Mouse (Mus musculus): Measurements from ENCODE around the gene Dnah17. TPM values are rescaled to one million over a fixed set of nuclear protein-coding genes. Genes with fewer than 3 reads are reported as not detected.

The Dnah17 gene
- total and polyA plus RNA-seq, 3 experiments: under 0.01 to 0.12 (median 0.03) TPM

GRCm38 (mm10) chr11:118018328-118018727 lies 112.1 kb downstream of the Dnah17 start:
- DNase-seq: no peak

GRCm38 (mm10) chr11:118015381-118016145 lies 114.9 kb downstream of the Dnah17 start:
- DNase-seq: no peak

- no peak for DNase-seq
Measured at GRCm38 (mm10) chr11:118014391-118014995, 115.9 kb downstream of the Dnah17 start.

- DNase-seq: no peak
Measured at GRCm38 (mm10) chr11:118013339-118013738, 117.1 kb downstream of the Dnah17 start.

GRCm38 (mm10) chr11:118012595-118012994 lies 117.8 kb downstream of the Dnah17 start:
- peak; percentile 61 for DNase-seq

- DNase-seq: no peak
Measured at GRCm38 (mm10) chr11:118009865-118010571, 120.4 kb downstream of the Dnah17 start.

- no peak for DNase-seq
Measured at GRCm38 (mm10) chr11:118008843-118009242, 121.6 kb downstream of the Dnah17 start.

GRCm38 (mm10) chr11:118008144-118008805 lies 122.2 kb downstream of the Dnah17 start:
- peak; percentile 66 for DNase-seq

- no peak for DNase-seq
Measured at GRCm38 (mm10) chr11:118007460-118008143, 122.8 kb downstream of the Dnah17 start.

- DNase-seq: peak; percentile 62
Measured at GRCm38 (mm10) chr11:118004217-118004616, 126.2 kb downstream of the Dnah17 start.

- no peak for DNase-seq
Measured at GRCm38 (mm10) chr11:118003718-118004117, 126.7 kb downstream of the Dnah17 start.

GRCm38 (mm10) chr11:118003176-118003575 lies 127.3 kb downstream of the Dnah17 start:
- DNase-seq: peak; percentile 82

GRCm38 (mm10) chr11:118000565-118001215 lies 129.7 kb downstream of the Dnah17 start:
- peak; percentile 78 for DNase-seq

GRCm38 (mm10) chr11:118000083-118000482 lies 130.4 kb downstream of the Dnah17 start:
- no peak for DNase-seq

- DNase-seq: no peak
Measured at GRCm38 (mm10) chr11:117999260-117999934, 131.0 kb downstream of the Dnah17 start.

GRCm38 (mm10) chr11:117998356-117998755 lies 132.1 kb downstream of the Dnah17 start:
- no peak for DNase-seq

- no peak for DNase-seq
Measured at GRCm38 (mm10) chr11:117997085-117997484, 133.3 kb downstream of the Dnah17 start.

GRCm38 (mm10) chr11:117996066-117996465 lies 134.4 kb downstream of the Dnah17 start:
- no peak for DNase-seq

- DNase-seq: no peak
Measured at GRCm38 (mm10) chr11:117995661-117996060, 134.8 kb downstream of the Dnah17 start.

GRCm38 (mm10) chr11:117995255-117995654 lies 135.2 kb downstream of the Dnah17 start:
- peak; percentile 53 for DNase-seq
